Mouse (Mus musculus) ZHBTc4 (cell line): ENCODE data around the gene Smoc2.

Source experiments
- DNase-seq: peaks from one replicate; pipeline ENCODE4 v3.0.0-alpha.2; 2011; ENCODE audit warnings: low read depth, low spot score

Smoc2 gene

DNA sequence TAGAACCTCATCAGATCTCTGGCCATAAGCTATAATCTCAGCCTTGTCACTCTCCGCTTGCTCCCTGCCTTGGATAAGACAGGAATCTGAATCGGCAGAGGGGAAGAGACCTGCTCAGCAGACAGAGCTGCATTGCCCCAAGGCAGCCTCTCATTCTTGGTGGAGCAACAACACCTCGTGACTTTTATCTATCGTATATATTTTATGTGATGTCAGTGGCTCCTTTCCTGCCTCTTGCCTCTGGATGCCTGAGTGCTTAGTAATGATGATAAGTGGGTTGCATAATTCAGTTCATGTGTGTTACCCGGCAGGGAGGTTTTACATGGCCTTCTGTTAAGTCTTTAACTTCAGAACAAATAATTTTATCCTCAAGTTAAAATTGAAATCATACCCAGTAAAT lies 128.6 kb downstream of the Smoc2 start:
- no peak for DNase-seq

DNA sequence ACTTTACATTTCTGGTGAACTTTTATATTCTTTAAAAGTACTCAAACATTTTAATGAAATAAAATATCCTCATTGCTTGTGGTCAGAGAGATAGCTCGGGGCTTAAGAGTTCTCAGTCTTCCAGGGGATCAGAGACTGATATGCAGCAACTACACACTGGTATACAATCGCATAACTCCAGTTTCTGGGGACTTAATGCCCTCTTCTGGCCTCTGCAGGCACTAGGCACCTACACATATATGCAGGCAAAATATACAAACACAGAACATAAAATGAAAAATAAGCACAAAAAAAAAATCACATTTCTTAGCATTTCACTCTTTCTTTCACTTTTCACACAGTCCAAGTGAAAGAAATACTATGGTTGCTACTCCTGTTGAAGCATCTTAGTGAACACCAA lies 133.2 kb downstream of the Smoc2 start:
- no peak for DNase-seq

DNA sequence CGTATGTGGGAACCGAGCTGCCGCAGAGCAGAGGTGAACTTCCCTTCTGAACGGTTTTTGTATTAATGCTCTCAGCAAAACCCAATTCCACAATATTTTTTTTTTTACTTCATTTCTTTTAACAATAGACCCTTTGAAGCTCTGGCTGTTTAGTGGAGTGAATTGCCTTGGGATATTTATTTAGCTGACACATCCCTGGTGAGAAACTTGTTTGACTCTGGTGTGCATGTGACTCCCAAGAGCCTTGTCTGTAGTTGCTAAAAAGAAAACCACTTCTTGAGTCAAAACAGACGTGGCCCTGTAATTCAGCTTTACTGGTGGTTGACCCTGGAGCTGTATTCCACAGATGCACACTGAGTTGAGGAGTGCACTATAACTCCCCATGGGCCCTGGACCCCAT lies 135.2 kb downstream of the Smoc2 start:
- DNase-seq, result no peak

DNA sequence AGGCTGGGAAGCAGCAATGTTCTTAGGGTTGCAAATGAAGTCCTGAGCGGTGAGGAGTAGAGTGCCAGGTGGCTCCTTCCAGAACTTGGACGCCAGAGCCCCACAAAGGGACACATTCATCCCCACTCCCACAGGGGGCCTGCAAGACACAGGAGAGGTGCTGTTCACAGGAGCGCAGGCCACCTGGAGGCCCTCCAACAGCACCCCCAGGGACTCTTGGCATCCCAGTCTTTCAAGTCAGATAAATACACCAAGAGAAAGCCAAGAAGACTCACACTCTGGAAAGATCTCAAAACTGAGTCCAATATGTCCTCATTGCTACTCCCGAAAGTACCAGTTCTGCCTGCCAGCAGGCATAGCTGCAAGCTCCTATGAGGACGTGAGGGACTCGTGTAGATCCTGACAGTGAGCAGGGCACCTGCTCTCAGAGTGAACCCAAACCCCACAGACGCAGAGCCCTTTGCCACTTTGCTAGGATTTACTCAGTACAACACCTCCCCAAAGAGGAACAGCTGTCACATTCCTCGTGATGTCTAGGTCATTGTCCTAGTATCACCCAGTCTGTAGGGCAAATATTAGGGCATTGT lies 141.2 kb downstream of the Smoc2 start:
- DNase-seq, result no peak

DNA sequence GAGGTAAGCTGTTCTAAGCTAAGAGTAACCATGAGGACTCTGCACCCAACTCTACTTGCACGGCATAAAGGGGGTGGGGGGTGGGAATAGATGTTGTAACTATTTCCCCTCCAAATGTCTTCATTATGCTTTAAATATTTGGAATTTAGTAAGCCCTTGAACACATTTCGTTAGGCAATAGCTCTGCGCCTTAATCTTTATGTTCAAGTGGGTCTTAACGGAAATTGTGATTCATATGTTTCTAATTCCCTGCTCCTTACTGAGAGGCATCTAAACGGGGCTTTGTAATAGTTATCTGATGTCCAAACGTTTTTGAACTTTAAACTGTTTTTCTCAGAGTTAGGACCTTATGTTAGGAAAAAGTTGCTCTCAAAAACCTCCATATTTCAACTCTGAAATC lies 147.2 kb downstream of the Smoc2 start:
- DNase-seq, result no peak

DNA sequence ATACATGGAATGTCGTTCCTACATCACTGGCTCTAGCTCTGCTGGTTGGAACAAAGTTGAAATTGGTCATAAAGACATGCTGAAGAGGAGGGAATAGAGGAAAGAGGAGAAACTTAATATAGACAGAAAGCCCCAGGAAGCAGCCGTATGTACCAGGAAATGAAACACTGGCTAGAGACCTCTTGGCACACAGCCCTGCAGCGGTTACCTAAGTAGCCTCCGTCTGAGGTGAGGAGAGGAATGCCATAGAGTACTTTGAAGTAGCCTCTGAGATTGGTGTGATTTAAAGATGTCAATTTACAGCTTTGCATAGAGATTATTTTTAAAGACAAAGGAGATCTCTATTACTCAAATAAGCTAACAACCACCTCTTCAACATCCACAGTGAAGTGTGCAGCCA lies 155.4 kb downstream of the Smoc2 start:
- no peak for DNase-seq

DNA sequence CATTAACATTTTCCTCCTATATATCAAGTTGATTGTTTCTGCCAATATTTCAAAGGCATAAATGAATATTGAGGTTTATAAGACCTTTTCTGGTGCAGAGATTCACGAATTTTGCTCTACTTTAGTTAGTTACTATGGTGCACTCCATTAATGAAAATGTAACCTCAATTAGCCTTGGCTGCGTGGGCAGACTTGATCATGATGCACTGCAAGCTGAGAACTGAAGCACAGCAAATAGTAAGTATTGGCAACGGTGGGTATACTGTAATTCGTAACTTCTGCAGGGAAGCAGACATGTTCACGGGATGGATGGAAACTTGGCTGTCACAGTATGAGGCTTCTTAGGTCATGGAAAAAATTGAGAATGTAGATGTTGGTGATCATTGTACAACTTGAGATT lies 166.3 kb downstream of the Smoc2 start:
- DNase-seq, result no peak

DNA sequence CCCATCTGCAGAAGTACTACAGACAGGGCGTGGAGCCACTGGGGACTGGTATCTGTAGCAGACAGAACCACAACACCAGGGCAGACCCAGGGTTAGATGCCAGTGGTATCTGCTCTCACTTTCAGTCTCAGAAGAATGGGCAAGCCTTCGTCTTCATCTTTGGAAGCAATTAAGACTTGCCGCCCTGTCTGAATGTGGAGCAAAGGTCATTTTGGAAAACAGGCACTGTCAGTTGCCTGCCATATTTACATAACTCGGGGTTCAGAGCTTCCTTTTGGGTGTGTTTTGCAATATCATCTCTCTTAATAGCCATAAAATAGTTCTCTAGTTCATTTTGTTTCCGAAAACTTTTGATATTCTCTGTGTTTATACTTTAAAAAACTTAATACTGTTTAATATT lies 168.0 kb downstream of the Smoc2 start:
- no peak for DNase-seq
